Mouse (Mus musculus) C2C12 (cell line): ENCODE results near the gene Col24a1.

Experiments
- CEBPB ChIP-seq: IDR thresholded peaks from one replicate; pipeline ENCODE4 v1.6.1; 2011; ENCODE audit warnings: low read depth, mild to moderate bottlenecking, control low read depth, moderate library complexity
- CTCF ChIP-seq: IDR thresholded peaks from one replicate; pipeline ENCODE4 v1.5.1; 2011; ENCODE audit not compliant: control insufficient read depth, insufficient read depth, insufficient read length
- MAX ChIP-seq: IDR thresholded peaks from one replicate; pipeline ENCODE4 v1.6.1; 2011; ENCODE audit warnings: mild to moderate bottlenecking, control low read depth
- USF1 ChIP-seq: IDR thresholded peaks from one replicate; pipeline ENCODE4 v1.6.1; 2011; ENCODE audit warnings: low read depth, mild to moderate bottlenecking, control low read depth, moderate library complexity

DNA sequence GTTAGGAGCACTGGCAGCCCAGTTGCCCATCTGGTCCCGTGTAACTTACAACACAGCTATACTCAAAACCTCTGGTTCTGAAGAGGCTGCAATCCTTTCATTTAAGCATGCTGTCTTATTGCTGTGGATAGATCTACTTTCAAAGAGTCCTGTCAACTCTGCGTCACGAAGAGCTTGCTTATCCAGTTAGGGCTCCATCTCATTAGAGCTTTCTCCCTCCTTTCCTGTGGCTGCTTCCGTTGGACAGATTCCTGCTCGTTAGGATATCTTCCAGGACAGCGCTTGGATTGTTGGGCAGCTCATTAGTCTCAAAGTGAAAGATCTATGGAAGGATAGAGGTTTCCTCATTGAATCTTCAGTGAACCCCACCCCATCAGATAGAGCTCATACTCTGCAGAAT is 206.6 kb downstream of the Col24a1 start:
- TF ChIP-seq CTCF, result no peak
- TF ChIP-seq CEBPB, result no peak
- TF ChIP-seq MAX, result no peak
- no peak for TF ChIP-seq USF1
